Mouse (Mus musculus): ENCODE measurements at regions not wholly inside any gene's neighbourhood (a gene's known extent, or its start where the extent isn't known, plus 50 kb on each side); places are given as distances from the start of the nearest gene placed in this dataset.

GRCm38 (mm10) chr11:37772481-37773089 is 536.8 kb upstream of the Tenm2 start:
- H3K27ac ChIP-seq (replicated peaks) = no peak overlapping the region
- no peak overlapping the region for H3K9ac ChIP-seq (ENCODE audit: low read length)
- H3K9me3 ChIP-seq (ENCODE audit: control insufficient read depth, low read length) = no peaks in the 10 kb centered on the region
- TF ChIP-seq CTCF (IDR thresholded peaks at IDR 0.05; ENCODE audit: low read depth) (no peak), EP300 (optimal IDR thresholded peaks at IDR 0.05) (no peak)
- H3K4me2 ChIP-seq (replicated peaks; ENCODE audit: low read depth) = no peak overlapping the region
- no peaks in the 10 kb centered on the region for H3K27me3 ChIP-seq (ENCODE audit: control insufficient read depth, insufficient read depth, low read length)
- no peak overlapping the region for H3K4me3 ChIP-seq (ENCODE audit: low read depth, low read length)
- 67% methylated on average over 2 of the region's 2 CpGs for WGBS
- no peaks in the 10 kb centered on the region for H3K4me1 ChIP-seq (replicated peaks; ENCODE audit: control insufficient read depth, insufficient read depth)
- no peaks in the 10 kb centered on the region for H3K36me3 ChIP-seq (ENCODE audit: control insufficient read depth, insufficient read depth, low read length)
- DNase-seq (ENCODE audit: low spot score) (no peak), ATAC-seq (ENCODE audit: low FRiP score, low TSS enrichment) (no peak)

GRCm38 (mm10) chr11:37770881-37771280 is 535.1 kb upstream of the Tenm2 start:
- ATAC-seq (ENCODE audit: low FRiP score, low TSS enrichment) = no peak
- H3K27me3 ChIP-seq (ENCODE audit: control insufficient read depth, insufficient read depth, low read length) = no peaks in the 10 kb centered on the region

DNA sequence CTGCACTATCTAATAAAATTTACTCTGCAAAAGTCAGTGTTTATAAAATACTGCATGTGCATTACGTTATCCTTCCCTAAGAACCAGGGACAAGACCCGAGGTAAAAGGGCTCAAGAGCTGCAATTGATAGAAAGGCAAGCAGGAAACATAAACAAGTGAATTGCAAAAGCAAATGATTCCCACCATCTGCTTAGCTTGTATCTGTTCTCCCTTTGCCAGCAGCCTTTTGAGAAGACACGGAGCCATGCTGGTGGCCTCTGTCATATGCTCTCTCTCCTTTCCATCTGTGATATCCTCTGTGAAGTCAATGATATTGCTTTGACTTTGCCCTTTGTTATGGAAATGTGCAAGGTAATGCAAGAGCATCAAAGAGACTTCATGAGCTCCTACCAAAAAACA is 532.4 kb upstream of the Tenm2 start:
- H3K4me1 ChIP-seq (replicated peaks; ENCODE audit: control insufficient read depth, insufficient read depth) = no peaks in the 10 kb centered on the region
- no peak overlapping the region for H3K27ac ChIP-seq (replicated peaks)
- no peak for DNase-seq (ENCODE audit: low spot score)
- H3K9ac ChIP-seq (ENCODE audit: low read length) = no peak overlapping the region
- 44% methylated on average over 3 of the region's 3 CpGs for WGBS
- no peak for ATAC-seq (ENCODE audit: low FRiP score, low TSS enrichment)
- no peaks in the 10 kb centered on the region for H3K27me3 ChIP-seq (ENCODE audit: control insufficient read depth, insufficient read depth, low read length)
- H3K9me3 ChIP-seq (ENCODE audit: control insufficient read depth, low read length) = no peaks in the 10 kb centered on the region
- H3K4me3 ChIP-seq (ENCODE audit: low read depth, low read length) = no peak overlapping the region
- TF ChIP-seq CTCF (IDR thresholded peaks at IDR 0.05; ENCODE audit: low read depth) = no peak
- no peak for TF ChIP-seq EP300 (optimal IDR thresholded peaks at IDR 0.05)
- no peaks in the 10 kb centered on the region for H3K36me3 ChIP-seq (ENCODE audit: control insufficient read depth, insufficient read depth, low read length)
- H3K4me2 ChIP-seq (replicated peaks; ENCODE audit: low read depth) = no peak overlapping the region

More at GRCm38 (mm10) chr11:37770881-37771280, 535.1 kb upstream of the Tenm2 start:
- Histone ChIP-seq H3K9me3 (ENCODE audit: control insufficient read depth, low read length) (no peaks in the 10 kb centered on the region), H3K27ac (replicated peaks) (no peak overlapping the region), H3K36me3 (ENCODE audit: control insufficient read depth, insufficient read depth, low read length) (no peaks in the 10 kb centered on the region), H3K4me2 (replicated peaks; ENCODE audit: low read depth) (no peak overlapping the region), H3K9ac (ENCODE audit: low read length) (no peak overlapping the region), H3K4me1 (replicated peaks; ENCODE audit: control insufficient read depth, insufficient read depth) (no peaks in the 10 kb centered on the region), H3K4me3 (ENCODE audit: low read depth, low read length) (no peak overlapping the region)
- TF ChIP-seq CTCF (IDR thresholded peaks at IDR 0.05; ENCODE audit: low read depth) = no peak
- TF ChIP-seq EP300 (optimal IDR thresholded peaks at IDR 0.05) = no peak
- no peak for DNase-seq (ENCODE audit: low spot score)
- 74% methylated on average over 3 of the region's 3 CpGs for WGBS

GRCm38 (mm10) chr11:37735992-37736391 is 500.2 kb upstream of the Tenm2 start:
- no peak for ATAC-seq (ENCODE audit: low FRiP score, low TSS enrichment)
- no peak for TF ChIP-seq EP300 (optimal IDR thresholded peaks at IDR 0.05)
- no peak for TF ChIP-seq CTCF (IDR thresholded peaks at IDR 0.05; ENCODE audit: low read depth)
- no peak for DNase-seq (ENCODE audit: low spot score)
- no peaks in the 10 kb centered on the region for H3K27me3 ChIP-seq (ENCODE audit: control insufficient read depth, insufficient read depth, low read length)
- no peaks in the 10 kb centered on the region for H3K4me1 ChIP-seq (replicated peaks; ENCODE audit: control insufficient read depth, insufficient read depth)
- H3K4me2 ChIP-seq (replicated peaks; ENCODE audit: low read depth) = no peak overlapping the region
- H3K9me3 ChIP-seq (ENCODE audit: control insufficient read depth, low read length) = no peaks in the 10 kb centered on the region
- H3K4me3 ChIP-seq (ENCODE audit: low read depth, low read length) = no peak overlapping the region
- no peak overlapping the region for H3K27ac ChIP-seq (replicated peaks)
- H3K9ac ChIP-seq (ENCODE audit: low read length) = no peak overlapping the region
- no peaks in the 10 kb centered on the region for H3K36me3 ChIP-seq (ENCODE audit: control insufficient read depth, insufficient read depth, low read length)

DNA sequence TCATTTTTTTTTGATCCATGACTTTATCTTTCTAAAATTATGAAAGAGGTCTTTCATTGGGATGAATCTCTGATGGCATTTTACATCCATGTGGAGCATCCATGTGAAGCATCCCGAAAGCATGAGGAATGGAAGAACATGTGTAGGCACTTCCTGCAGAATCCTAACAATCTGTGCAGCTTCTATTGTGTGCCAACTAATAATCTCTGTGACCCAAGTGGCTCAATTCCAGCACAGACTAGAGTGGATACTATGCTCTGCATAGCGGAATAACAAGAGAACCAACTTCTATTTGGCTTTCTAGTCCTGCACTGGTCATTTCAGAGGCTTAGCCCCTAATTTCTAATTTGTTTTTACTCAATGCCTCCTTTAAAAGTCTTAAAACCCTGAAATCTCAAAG is 499.7 kb upstream of the Tenm2 start:
- H3K4me1 ChIP-seq (replicated peaks; ENCODE audit: control insufficient read depth, insufficient read depth) = no peaks in the 10 kb centered on the region
- TF ChIP-seq CTCF (IDR thresholded peaks at IDR 0.05; ENCODE audit: low read depth) = no peak
- no peak for TF ChIP-seq EP300 (optimal IDR thresholded peaks at IDR 0.05)
- no peaks in the 10 kb centered on the region for H3K27me3 ChIP-seq (ENCODE audit: control insufficient read depth, insufficient read depth, low read length)
- no peaks in the 10 kb centered on the region for H3K36me3 ChIP-seq (ENCODE audit: control insufficient read depth, insufficient read depth, low read length)
- H3K9me3 ChIP-seq (ENCODE audit: control insufficient read depth, low read length) = no peaks in the 10 kb centered on the region
- ATAC-seq (ENCODE audit: low FRiP score, low TSS enrichment) = no peak
- DNase-seq (ENCODE audit: low spot score) = no peak
- H3K9ac ChIP-seq (ENCODE audit: low read length) = no peak overlapping the region
- H3K4me3 ChIP-seq (ENCODE audit: low read depth, low read length) = no peak overlapping the region
- H3K27ac ChIP-seq (replicated peaks) = no peak overlapping the region
- H3K4me2 ChIP-seq (replicated peaks; ENCODE audit: low read depth) = no peak overlapping the region
- whole genome bisulfite sequencing = 77% methylated on average over 2 of the region's 2 CpGs

GRCm38 (mm10) chr11:37696981-37697380 is 461.2 kb upstream of the Tenm2 start:
- Histone ChIP-seq H3K4me1 (replicated peaks; ENCODE audit: control insufficient read depth, insufficient read depth) (no peaks in the 10 kb centered on the region), H3K4me2 (replicated peaks; ENCODE audit: low read depth) (no peak overlapping the region), H3K36me3 (ENCODE audit: control insufficient read depth, insufficient read depth, low read length) (no peaks in the 10 kb centered on the region), H3K4me3 (ENCODE audit: low read depth, low read length) (no peak overlapping the region), H3K27me3 (ENCODE audit: control insufficient read depth, insufficient read depth, low read length) (no peaks in the 10 kb centered on the region), H3K27ac (replicated peaks) (no peak overlapping the region), H3K9me3 (ENCODE audit: control insufficient read depth, low read length) (no peaks in the 10 kb centered on the region), H3K9ac (ENCODE audit: low read length) (no peak overlapping the region)
- DNase-seq (ENCODE audit: low spot score) (no peak), ATAC-seq (ENCODE audit: low FRiP score, low TSS enrichment) (no peak)
- 37% methylated on average over 2 of the region's 2 CpGs for WGBS
- TF ChIP-seq CTCF (IDR thresholded peaks at IDR 0.05; ENCODE audit: low read depth) (no peak), EP300 (optimal IDR thresholded peaks at IDR 0.05) (no peak)
